Mouse (Mus musculus): ENCODE measurements around the gene P2rx3. TPM values are rescaled to one million over a fixed set of nuclear protein-coding genes. Genes with fewer than 3 reads are reported as not detected.

Gene P2rx3
- polyA plus RNA-seq (2015; fragmentation: Nextera tagmentation; extraction: Ambion mirVana) = 0.07 and 0.08 TPM in 2 replicates

DNA sequence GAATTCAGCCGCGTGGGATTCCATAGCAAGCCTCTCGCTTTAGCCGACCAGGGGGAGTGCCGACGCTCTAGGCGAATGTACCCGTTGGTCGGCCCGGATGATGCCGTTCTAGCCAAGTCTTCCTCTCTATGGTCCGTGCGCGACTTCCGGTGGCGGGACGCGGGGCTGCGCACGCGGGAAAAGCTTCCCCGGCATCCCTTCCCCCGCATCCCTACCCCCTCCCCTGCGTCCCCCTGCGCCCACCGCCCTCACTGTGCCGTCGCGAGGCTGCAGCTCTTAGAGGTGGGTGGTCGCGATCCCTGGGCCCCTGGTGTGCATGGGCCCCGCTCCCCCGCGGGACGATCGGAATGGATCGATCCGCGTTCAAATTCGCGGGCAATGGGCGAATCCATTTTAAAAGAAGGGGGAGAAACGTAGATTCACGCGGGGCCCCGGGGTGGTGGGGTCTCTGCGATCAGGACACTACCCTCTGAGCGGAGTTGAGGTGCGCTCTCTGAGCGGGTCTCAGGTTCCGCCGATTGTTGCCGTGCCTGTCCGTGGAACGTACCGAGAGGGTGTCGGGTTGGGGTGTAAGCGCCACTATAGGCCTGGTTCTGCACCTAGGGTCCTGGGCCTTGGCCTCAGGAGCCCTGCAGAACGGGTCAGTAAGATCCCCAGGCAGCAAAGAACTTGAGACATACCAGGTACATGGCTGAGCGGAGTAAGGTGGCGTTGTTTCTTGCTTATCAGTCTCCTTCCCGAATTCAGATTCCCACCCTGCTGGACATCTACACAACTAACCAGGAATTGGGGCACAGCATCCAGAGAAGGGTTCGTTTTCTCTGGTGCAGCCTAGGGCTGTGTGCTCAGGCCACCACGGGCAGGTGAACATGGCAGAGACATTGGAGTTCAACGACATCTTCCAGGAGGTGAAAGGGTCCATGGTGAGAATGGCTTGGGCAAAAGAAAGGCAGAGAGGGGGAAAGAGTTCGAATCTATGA lies at the start of gene P2rx3, which contains the start of gene Ssrp1:
TSS of gene P2rx3 (minus strand) at position 416 of the 980 bp plus-strand sequence.
TSS of gene Ssrp1 (plus strand) at position 188 of the 980 bp plus-strand sequence.
- Histone ChIP-seq H3K9ac (replicated peaks; ENCODE audit: low read depth) (peak within 1 kb of the TSS; percentile 80), H3K36me3 (ENCODE audit: insufficient read depth, low read length) (peaks cover 8% of the 10 kb centered on the region; the same call in 1 of the 2 replicates), H3K27ac (ENCODE audit: low read length) (peak within 1 kb of the TSS; percentile 86), H3K4me3 (ENCODE audit: low read depth, low read length) (peak within 1 kb of the TSS; percentile 79), H3K27me3 (replicated peaks; ENCODE audit: insufficient read depth, low read length) (no peaks in the 10 kb centered on the region), H3K4me2 (replicated peaks; ENCODE audit: low read depth, low read length) (peak within 1 kb of the TSS; percentile 70), H3K4me1 (ENCODE audit: insufficient read depth, low read depth, low read length) (peaks cover 10% of the 10 kb centered on the region), H3K9me3 (ENCODE audit: low read length) (no peaks in the 10 kb centered on the region)
- no peak for TF ChIP-seq EP300 (IDR thresholded peaks at IDR 0.05)
- TF ChIP-seq CTCF (IDR thresholded peaks at IDR 0.05) = peak; percentile 35
- DNase-seq (ENCODE audit: low spot score) (peak; percentile 96), ATAC-seq (peak; percentile 97)
- 2% methylated on average over 63 of the region's 66 CpGs for WGBS

DNA sequence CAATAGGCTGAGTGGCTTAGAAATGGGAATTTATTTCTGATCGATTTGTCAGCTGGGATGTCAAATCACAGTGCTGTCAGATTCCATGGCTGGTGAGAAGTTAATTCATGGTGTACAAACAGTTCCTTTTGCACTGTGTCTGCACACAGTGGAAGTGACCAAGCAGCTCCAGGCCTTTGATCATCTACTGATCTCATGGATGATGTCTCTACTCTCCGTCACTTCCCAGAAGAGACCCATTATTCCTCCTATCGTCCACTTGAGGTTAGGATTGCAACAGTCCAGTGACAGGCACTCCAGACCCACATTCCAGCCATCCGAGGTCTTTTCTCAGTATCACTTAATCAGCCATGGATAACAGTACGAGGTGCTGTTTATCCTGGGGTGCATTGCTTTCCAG lies 36.5 kb upstream of the P2rx3 start:
- Histone ChIP-seq H3K36me3 (ENCODE audit: insufficient read depth, low read length) (peaks cover 17% of the 10 kb centered on the region), H3K4me2 (replicated peaks; ENCODE audit: low read depth, low read length) (no peak overlapping the region), H3K27ac (ENCODE audit: low read length) (no peak overlapping the region), H3K4me1 (ENCODE audit: insufficient read depth, low read depth, low read length) (no peaks in the 10 kb centered on the region), H3K9ac (replicated peaks; ENCODE audit: low read depth) (no peak overlapping the region), H3K27me3 (replicated peaks; ENCODE audit: insufficient read depth, low read length) (no peaks in the 10 kb centered on the region), H3K9me3 (ENCODE audit: low read length) (no peaks in the 10 kb centered on the region), H3K4me3 (ENCODE audit: low read depth, low read length) (no peak overlapping the region)
- DNase-seq (ENCODE audit: low spot score) (peak; percentile 84), ATAC-seq (peak; percentile 88)
- 56% methylated on average over 5 of the region's 5 CpGs for WGBS
- TF ChIP-seq EP300 (IDR thresholded peaks at IDR 0.05) = peak; percentile 84
- no peak for TF ChIP-seq CTCF (IDR thresholded peaks at IDR 0.05)

DNA sequence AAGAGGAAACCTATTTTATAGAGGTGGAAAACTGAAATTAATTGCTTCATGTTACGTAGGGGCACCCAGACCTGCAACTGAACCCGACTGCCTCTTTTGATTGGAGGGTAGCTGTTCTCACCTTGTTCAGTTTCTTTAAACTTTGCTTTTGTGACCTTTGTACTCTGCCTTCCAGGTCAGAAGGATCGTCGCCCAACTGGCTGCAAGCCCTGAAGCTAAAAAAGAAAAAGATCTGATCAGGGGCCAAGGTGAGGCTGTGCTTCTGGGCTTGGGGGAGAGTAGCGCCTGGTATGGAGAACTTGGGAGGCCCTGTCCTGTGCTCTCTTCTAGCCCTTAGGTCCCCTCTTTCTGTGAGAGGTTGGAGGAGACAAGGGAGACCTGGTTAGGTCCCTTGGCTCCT lies 34.7 kb upstream of the P2rx3 start:
- Histone ChIP-seq H3K36me3 (ENCODE audit: insufficient read depth, low read length) (peaks cover 17% of the 10 kb centered on the region), H3K4me2 (replicated peaks; ENCODE audit: low read depth, low read length) (no peak overlapping the region), H3K4me1 (ENCODE audit: insufficient read depth, low read depth, low read length) (peaks cover 6% of the 10 kb centered on the region; the same call in 1 of the 2 replicates), H3K9ac (replicated peaks; ENCODE audit: low read depth) (no peak overlapping the region), H3K27ac (ENCODE audit: low read length) (no peak overlapping the region), H3K9me3 (ENCODE audit: low read length) (no peaks in the 10 kb centered on the region), H3K4me3 (ENCODE audit: low read depth, low read length) (no peak overlapping the region), H3K27me3 (replicated peaks; ENCODE audit: insufficient read depth, low read length) (no peaks in the 10 kb centered on the region)
- DNase-seq (ENCODE audit: low spot score) = no peak
- no peak for ATAC-seq
- TF ChIP-seq EP300 (IDR thresholded peaks at IDR 0.05) = no peak
- TF ChIP-seq CTCF (IDR thresholded peaks at IDR 0.05) = no peak
- WGBS = 87% methylated on average over 5 of the region's 5 CpGs

DNA sequence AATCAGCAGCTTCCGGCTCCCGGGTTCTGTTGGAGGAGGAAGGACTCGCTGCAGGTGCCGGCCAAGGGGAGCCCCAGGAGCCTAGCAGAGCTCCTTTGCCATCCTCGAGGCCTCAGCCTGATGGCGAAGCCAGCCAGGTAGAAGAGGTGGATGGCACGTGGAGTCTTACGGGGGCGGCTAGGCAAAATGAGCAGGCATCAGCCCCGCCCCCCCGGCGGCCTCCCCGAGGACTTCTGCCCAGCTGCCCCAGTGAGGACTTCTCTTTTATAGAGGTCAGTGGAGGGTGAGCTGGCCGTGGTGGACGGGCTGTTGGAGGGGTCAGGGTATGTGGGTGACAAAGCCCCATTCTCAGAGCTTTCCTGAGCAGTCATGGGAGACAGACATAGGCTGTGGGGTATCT lies 32.8 kb upstream of the P2rx3 start:
- WGBS = 79% methylated on average over 15 of the region's 15 CpGs
- no peak overlapping the region for H3K9ac ChIP-seq (replicated peaks; ENCODE audit: low read depth)

DNA sequence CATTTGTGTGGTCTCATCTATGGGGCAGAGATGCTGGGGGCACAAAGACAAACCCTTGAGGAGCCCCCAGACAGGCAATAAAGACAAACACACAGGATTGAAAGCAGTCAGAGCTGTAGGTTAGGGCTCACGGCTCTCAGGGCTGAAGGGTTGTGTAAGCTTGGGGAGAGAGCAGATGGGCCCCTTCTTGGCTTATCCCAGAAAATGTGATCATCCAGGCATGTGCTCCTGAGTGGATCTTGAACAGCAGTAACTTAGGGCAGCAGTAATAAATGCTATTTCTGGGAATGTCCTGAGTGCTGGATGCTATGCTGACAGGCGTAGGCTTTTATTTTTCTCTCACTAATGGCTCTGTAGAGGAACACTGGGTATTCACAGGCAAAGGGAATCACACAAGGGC lies 31.4 kb upstream of the P2rx3 start:
- peaks cover 17% of the 10 kb centered on the region for H3K36me3 ChIP-seq (ENCODE audit: insufficient read depth, low read length)
- H3K9ac ChIP-seq (replicated peaks; ENCODE audit: low read depth) = no peak overlapping the region
- H3K4me1 ChIP-seq (ENCODE audit: insufficient read depth, low read depth, low read length) = peaks cover 6% of the 10 kb centered on the region; the same call in 1 of the 2 replicates
- H3K4me3 ChIP-seq (ENCODE audit: low read depth, low read length) = no peak overlapping the region
- no peak overlapping the region for H3K27ac ChIP-seq (ENCODE audit: low read length)
- no peak overlapping the region for H3K4me2 ChIP-seq (replicated peaks; ENCODE audit: low read depth, low read length)
- no peak for TF ChIP-seq CTCF (IDR thresholded peaks at IDR 0.05)
- TF ChIP-seq EP300 (IDR thresholded peaks at IDR 0.05) = no peak
- ATAC-seq (no peak), DNase-seq (ENCODE audit: low spot score) (no peak)
- H3K27me3 ChIP-seq (replicated peaks; ENCODE audit: insufficient read depth, low read length) = no peaks in the 10 kb centered on the region
- H3K9me3 ChIP-seq (ENCODE audit: low read length) = no peaks in the 10 kb centered on the region
- WGBS = 78% methylated on average over 2 of the region's 2 CpGs

More for the DNA sequence above, 32.8 kb upstream of the P2rx3 start:
- Histone ChIP-seq H3K27me3 (replicated peaks; ENCODE audit: insufficient read depth, low read length) (no peaks in the 10 kb centered on the region), H3K4me1 (ENCODE audit: insufficient read depth, low read depth, low read length) (peaks cover 6% of the 10 kb centered on the region; the same call in 1 of the 2 replicates), H3K4me3 (ENCODE audit: low read depth, low read length) (no peak overlapping the region), H3K9me3 (ENCODE audit: low read length) (no peaks in the 10 kb centered on the region), H3K36me3 (ENCODE audit: insufficient read depth, low read length) (peaks cover 17% of the 10 kb centered on the region), H3K4me2 (replicated peaks; ENCODE audit: low read depth, low read length) (no peak overlapping the region), H3K27ac (ENCODE audit: low read length) (no peak overlapping the region)
- TF ChIP-seq EP300 (IDR thresholded peaks at IDR 0.05) = no peak
- TF ChIP-seq CTCF (IDR thresholded peaks at IDR 0.05) = no peak
- ATAC-seq (no peak), DNase-seq (ENCODE audit: low spot score) (no peak)

DNA sequence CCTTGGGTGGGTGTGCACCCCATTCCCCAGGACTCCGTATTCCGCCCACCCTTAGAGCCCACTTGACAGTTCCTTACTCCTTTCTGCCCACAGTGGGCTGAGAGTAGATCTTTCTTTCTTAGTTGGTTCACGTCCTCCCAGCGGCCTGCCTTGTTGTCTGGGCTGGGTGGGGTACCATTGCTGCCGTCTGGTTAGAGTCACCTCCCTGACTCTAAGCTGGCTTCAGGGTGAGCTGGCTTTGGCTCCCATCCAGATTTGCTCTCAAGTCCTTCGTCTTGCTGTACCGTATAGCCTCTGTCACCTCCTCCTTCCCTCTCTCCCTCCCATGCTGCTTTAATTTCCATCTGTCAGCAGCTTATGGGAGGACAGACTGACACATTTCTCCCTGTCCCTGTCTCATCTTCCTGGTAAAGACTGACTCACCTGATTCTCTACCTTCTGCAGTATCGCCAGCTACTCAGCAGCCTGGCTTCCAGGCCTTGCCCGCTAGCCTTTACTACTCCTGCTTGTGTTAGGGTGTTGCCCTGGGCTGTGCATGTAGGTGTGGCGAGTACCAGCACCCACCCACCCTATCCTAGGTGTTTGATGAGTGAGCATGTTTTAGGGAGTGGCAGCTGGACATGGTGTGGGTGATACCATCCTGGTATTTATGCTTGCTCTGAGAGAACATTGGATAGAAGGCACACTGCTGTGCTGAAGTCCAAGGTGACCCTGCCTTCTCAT lies 30.8 kb upstream of the P2rx3 start:
- DNase-seq (ENCODE audit: low spot score) = peak; percentile 48
- no peak overlapping the region for H3K27ac ChIP-seq (ENCODE audit: low read length)

More for the DNA sequence above, 30.8 kb upstream of the P2rx3 start:
- no peak for TF ChIP-seq EP300 (IDR thresholded peaks at IDR 0.05)
- no peak overlapping the region for H3K4me2 ChIP-seq (replicated peaks; ENCODE audit: low read depth, low read length)
- H3K4me3 ChIP-seq (ENCODE audit: low read depth, low read length) = no peak overlapping the region
- no peaks in the 10 kb centered on the region for H3K9me3 ChIP-seq (ENCODE audit: low read length)
- no peak overlapping the region for H3K9ac ChIP-seq (replicated peaks; ENCODE audit: low read depth)
- peaks cover 17% of the 10 kb centered on the region for H3K36me3 ChIP-seq (ENCODE audit: insufficient read depth, low read length)
- peaks cover 6% of the 10 kb centered on the region; the same call in 1 of the 2 replicates for H3K4me1 ChIP-seq (ENCODE audit: insufficient read depth, low read depth, low read length)
- ATAC-seq = peak; percentile 43
- no peaks in the 10 kb centered on the region for H3K27me3 ChIP-seq (replicated peaks; ENCODE audit: insufficient read depth, low read length)
- whole genome bisulfite sequencing = 53% methylated on average over 10 of the region's 10 CpGs
